Mouse (Mus musculus) heart, embryonic 14.5 days (tissue): ENCODE results near the gene Map4k1. TPM values are rescaled to one million over a fixed set of nuclear protein-coding genes. Genes with fewer than 3 reads are reported as not detected.
A peak's percentile ranks its signal among the peaks of the same experiment; 100 is the strongest.

ENCODE experiments used
- ATAC-seq: fragments of 200-750 bp; cut with Nextera tagmentation; 2 replicates; pipeline ENCODE4 v1.8.0; 2017; ENCODE audit warnings: low read depth, moderate TSS enrichment; ENCODE audit not compliant: insufficient number of reproducible peaks, insufficient read depth, low FRiP score
- H3K27ac ChIP-seq, 2 experiments: fragments of 200-500 bp in 1 of 2; fragments of 300-500 bp in 1 of 2; sonication (generic) in 1 of 2; replicated peaks in 1 of 2; 2 replicates each; pipeline ENCODE4 v1.5.1; 2012 to 2014; ENCODE audit warnings: low read depth in 2 of 2, low read length in 2 of 2, control low read depth in 1 of 2, mild to moderate bottlenecking in 1 of 2, mixed read lengths in 1 of 2; ENCODE audit not compliant: control insufficient read depth in 1 of 2, insufficient read depth in 1 of 2
- H3K27me3 ChIP-seq: fragments of 300-500 bp; sonication (generic); 2 replicates; pipeline ENCODE4 v1.6.1; 2014; ENCODE audit warnings: mild to moderate bottlenecking, low read length, control low read depth; ENCODE audit not compliant: control insufficient read depth, insufficient read depth
- H3K36me3 ChIP-seq: fragments of 300-500 bp; sonication (generic); 2 replicates; pipeline ENCODE4 v1.6.1; 2014; ENCODE audit warnings: mild to moderate bottlenecking, control low read depth, low read length, mixed read lengths; ENCODE audit not compliant: control insufficient read depth, insufficient read depth
- H3K4me1 ChIP-seq, 2 experiments: fragments of 200-500 bp in 1 of 2; fragments of 300-500 bp in 1 of 2; sonication (generic) in 1 of 2; 2 replicates each; pipeline ENCODE4 v1.6.1; 2012 to 2014; ENCODE audit warnings: low read length in 2 of 2, control low read depth in 1 of 2, mixed read lengths in 1 of 2; ENCODE audit not compliant: control insufficient read depth in 2 of 2, insufficient read depth in 2 of 2
- H3K4me2 ChIP-seq: fragments of 300-500 bp; sonication (generic); 2 replicates; pipeline ENCODE4 v1.6.1; 2014; ENCODE audit warnings: mild to moderate bottlenecking, low read length
- H3K4me3 ChIP-seq, 2 experiments: fragments of 200-500 bp in 1 of 2; fragments of 300-500 bp in 1 of 2; sonication (generic) in 1 of 2; 2 replicates each; pipeline ENCODE4 v1.5.1; 2012 to 2014; ENCODE audit warnings: low read length in 2 of 2, mild to moderate bottlenecking in 2 of 2, control low read depth in 1 of 2, low read depth in 1 of 2, moderate library complexity in 1 of 2; ENCODE audit not compliant: control insufficient read depth in 1 of 2, insufficient read depth in 1 of 2
- H3K9ac ChIP-seq: fragments of 300-500 bp; sonication (generic); 2 replicates; pipeline ENCODE4 v1.6.1; 2014; ENCODE audit warnings: mild to moderate bottlenecking, low read length
- H3K9me3 ChIP-seq: fragments of 300-500 bp; sonication (generic); 2 replicates; pipeline ENCODE4 v1.6.1; 2016; ENCODE audit warnings: low read length, control low read depth; ENCODE audit not compliant: control insufficient read depth
- WGBS: fragments of 180-500 bp; shearing (Covaris S2); extraction: QIAGEN DNeasy Blood & Tissue Kit; methylation state at CpG from one replicate; pipeline ENCODE4 v1.1.7; 2014; 5-methylcytosine and 5-hydroxymethylcytosine counted together
- polyA plus RNA-seq: library from polyadenylated mRNA; unstranded; fragments of >200 nt; fragmentation: Nextera tagmentation; extraction: Ambion mirVana; gene quantifications from 2 replicates; pipeline ENCODE4 v1.2.1, GENCODE M21; 2014

Gene Map4k1
- polyA plus RNA-seq, 1 experiment from 2014 or later = 2.8 TPM

GRCm38 (mm10) chr7:29029690-29030656, 48.1 kb downstream of the Map4k1 start:
- WGBS = 81% methylated on average over 14 of the region's 14 CpGs
- Histone ChIP-seq H3K27ac (no peak overlapping the region), H3K4me2 (no peak overlapping the region), H3K9me3 (no peaks in the 10 kb centered on the region), H3K27me3 (no peaks in the 10 kb centered on the region), H3K4me3 (no peak overlapping the region), H3K36me3 (no peaks in the 10 kb centered on the region), H3K9ac (no peak overlapping the region), H3K4me1 (no peaks in the 10 kb centered on the region)
- ATAC-seq = no peak

GRCm38 (mm10) chr7:29031641-29032040, 49.8 kb downstream of the Map4k1 start:
- no peaks in the 10 kb centered on the region for H3K27me3 ChIP-seq
- no peak overlapping the region for H3K27ac ChIP-seq
- H3K4me1 ChIP-seq = no peaks in the 10 kb centered on the region
- no peaks in the 10 kb centered on the region for H3K9me3 ChIP-seq
- 59% methylated on average over 10 of the region's 10 CpGs for WGBS
- H3K36me3 ChIP-seq = no peaks in the 10 kb centered on the region
- H3K4me3 ChIP-seq = no peak overlapping the region
- no peak overlapping the region for H3K9ac ChIP-seq
- H3K4me2 ChIP-seq = no peak overlapping the region
- no peak for ATAC-seq

DNA sequence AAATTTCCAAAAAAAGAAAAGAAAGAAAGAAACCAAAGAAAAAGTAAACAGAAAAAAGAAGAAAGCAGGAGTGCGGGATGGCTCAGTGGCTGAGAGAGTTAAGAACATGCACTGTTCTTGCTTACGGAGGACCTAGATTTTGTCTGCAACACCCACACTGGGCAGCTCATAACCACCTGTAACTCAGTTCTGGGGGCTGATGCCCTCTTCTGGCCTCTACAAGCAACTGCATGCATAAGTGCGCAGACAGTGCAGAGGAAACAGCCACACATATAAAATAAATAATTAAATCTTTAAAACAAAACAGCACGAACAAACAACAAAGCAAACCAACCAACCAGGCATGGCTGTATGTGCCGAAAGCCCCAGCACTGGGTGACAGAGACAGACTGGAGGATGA, 50.8 kb downstream of the Map4k1 start:
- Histone ChIP-seq H3K36me3 (no peaks in the 10 kb centered on the region), H3K4me3 (no peak overlapping the region), H3K27ac (no peak overlapping the region), H3K9me3 (no peaks in the 10 kb centered on the region), H3K4me1 (no peaks in the 10 kb centered on the region), H3K4me2 (no peak overlapping the region), H3K27me3 (no peaks in the 10 kb centered on the region), H3K9ac (no peak overlapping the region)
- 89% methylated on average over 5 of the region's 5 CpGs for WGBS
- no peak for ATAC-seq

DNA sequence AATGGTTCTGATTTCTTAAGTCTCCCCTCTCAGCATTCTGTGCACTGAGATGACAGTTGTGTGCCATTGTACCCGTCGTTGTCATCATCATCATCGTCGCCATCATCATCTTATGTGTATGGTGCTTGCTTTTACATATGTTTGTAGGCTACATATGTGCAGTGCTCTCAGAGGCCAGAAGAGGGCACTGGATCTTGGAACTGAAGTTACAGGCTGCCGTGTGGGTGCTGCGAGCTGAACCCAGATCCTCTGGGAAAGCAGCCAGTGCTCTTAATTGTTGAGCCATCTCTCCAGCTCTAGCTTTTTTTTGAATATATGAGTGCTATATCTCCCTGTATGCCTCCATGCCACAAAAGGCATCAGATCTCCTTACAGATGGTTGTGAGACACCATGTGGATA, 55.4 kb downstream of the Map4k1 start:
- H3K4me1 ChIP-seq = peaks cover 7 to 8% of the 10 kb centered on the region in 2 experiments; a peak in 3 of 4 replicates
- no peak for ATAC-seq
- no peaks in the 10 kb centered on the region for H3K27me3 ChIP-seq
- no peak overlapping the region for H3K27ac ChIP-seq
- no peaks in the 10 kb centered on the region for H3K36me3 ChIP-seq
- H3K9ac ChIP-seq = no peak overlapping the region
- no peak overlapping the region for H3K4me2 ChIP-seq
- H3K4me3 ChIP-seq = no peak overlapping the region
- WGBS = 81% methylated on average over 6 of the region's 6 CpGs
- H3K9me3 ChIP-seq = no peaks in the 10 kb centered on the region

GRCm38 (mm10) chr7:29039604-29039984, 57.7 kb downstream of the Map4k1 start:
- H3K36me3 ChIP-seq = no peaks in the 10 kb centered on the region
- H3K27ac ChIP-seq = no peak overlapping the region
- peaks cover 7 to 8% of the 10 kb centered on the region in 2 experiments; a peak in 3 of 4 replicates for H3K4me1 ChIP-seq
- peak overlapping the region; percentile 29 to 33 for H3K4me3 ChIP-seq
- peak overlapping the region; percentile 54 for H3K9ac ChIP-seq
- under 1% methylated on average over 11 of the region's 11 CpGs for WGBS
- H3K27me3 ChIP-seq = 0 out of 2 replicates have a peak, but pooled peaks cover 6% of the 10 kb centered on the region
- no peaks in the 10 kb centered on the region for H3K9me3 ChIP-seq
- H3K4me2 ChIP-seq = peak overlapping the region; percentile 67
- ATAC-seq = no peak

DNA sequence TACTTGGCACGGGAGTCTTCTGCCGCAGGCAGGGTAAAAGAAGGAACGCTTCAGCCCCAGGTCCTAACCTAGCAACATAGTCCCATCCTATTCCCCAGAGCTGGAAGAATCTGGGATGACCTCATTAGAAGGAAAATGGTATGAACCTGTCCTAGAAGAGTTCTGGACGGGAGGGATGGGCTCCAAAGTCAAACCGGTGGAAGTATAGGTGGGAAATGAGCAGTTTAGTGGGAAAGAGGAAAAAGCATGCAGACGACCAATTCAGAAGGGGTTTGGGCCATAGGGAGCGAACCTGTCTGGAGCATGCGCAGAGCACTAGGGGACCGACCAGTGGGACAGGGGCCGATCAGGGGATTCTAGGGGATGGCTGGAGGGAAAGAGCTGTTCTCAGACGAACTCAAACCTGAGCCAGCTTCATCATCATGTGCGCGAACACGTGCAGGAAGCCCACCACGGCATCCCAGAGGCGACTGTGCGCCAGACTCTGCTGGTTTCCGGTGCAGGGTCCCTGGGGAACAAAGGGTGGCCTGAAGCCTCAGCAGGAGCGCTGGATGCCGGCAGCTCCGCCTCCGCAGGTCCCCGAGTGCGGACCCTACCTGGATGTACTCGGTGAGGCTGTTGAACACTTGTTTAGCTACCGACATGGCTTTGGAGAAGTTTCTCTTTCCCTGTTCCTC, 58.3 kb downstream of the Map4k1 start:
- H3K36me3 ChIP-seq = no peaks in the 10 kb centered on the region
- peaks cover 7 to 8% of the 10 kb centered on the region in 2 experiments; a peak in 3 of 4 replicates for H3K4me1 ChIP-seq
- peak overlapping the region; percentile 67 for H3K4me2 ChIP-seq
- H3K27me3 ChIP-seq = 0 out of 2 replicates have a peak, but pooled peaks cover 8% of the 10 kb centered on the region
- no peaks in the 10 kb centered on the region for H3K9me3 ChIP-seq
- under 1% methylated on average over 26 of the region's 26 CpGs for WGBS
- peak; percentile 24; the same call in 1 of the 2 replicates for ATAC-seq
- H3K27ac ChIP-seq = no peak overlapping the region
- peak overlapping the region; percentile 54 for H3K9ac ChIP-seq
- peak overlapping the region; percentile 29 to 33 for H3K4me3 ChIP-seq

GRCm38 (mm10) chr7:29041194-29041593, 59.3 kb downstream of the Map4k1 start:
- Histone ChIP-seq H3K27me3 (peaks cover 14% of the 10 kb centered on the region; the same call in 1 of the 2 replicates), H3K4me3 (no peak overlapping the region), H3K36me3 (no peaks in the 10 kb centered on the region), H3K4me2 (no peak overlapping the region), H3K4me1 (peaks cover 7 to 8% of the 10 kb centered on the region in 2 experiments; a peak in 3 of 4 replicates), H3K9me3 (no peaks in the 10 kb centered on the region), H3K9ac (no peak overlapping the region), H3K27ac (no peak overlapping the region)
- 72% methylated on average over 5 of the region's 5 CpGs for WGBS
- no peak for ATAC-seq
